Mouse (Mus musculus) thymus, postnatal 25 days (tissue): ENCODE data around the gene Tmem169.

Experiments
- DNase-seq: peaks from one replicate; pipeline ENCODE4 v3.0.0; 2022

The Tmem169 gene

GRCm38 (mm10) chr1:72336780-72337179 lies 52.6 kb downstream of the Tmem169 start:
- no peak for DNase-seq

- DNase-seq = no peak
These were observed 54.2 kb downstream of the Tmem169 start for GRCm38 (mm10) chr1:72338341-72338740.

GRCm38 (mm10) chr1:72347873-72348272 lies 63.7 kb downstream of the Tmem169 start:
- DNase-seq = no peak
